Mouse (Mus musculus): ENCODE results near the gene Myadm.

Myadm gene

GRCm38 (mm10) chr7:3292791-3293190, 3.9 kb downstream of the Myadm start:
- H3K4me3 ChIP-seq (replicated peaks; ENCODE audit: low read length), result peak overlapping the region; percentile 83
- H3K36me3 ChIP-seq (ENCODE audit: insufficient read depth, low read length), result peaks cover 37% of the 10 kb centered on the region
- TF ChIP-seq POU5F1 (IDR thresholded peaks at IDR 0.05; ENCODE audit: borderline replicate concordance, low read length) (no peak), NANOG (IDR thresholded peaks at IDR 0.05; ENCODE audit: borderline replicate concordance, low read length) (no peak), CTCF (conservative IDR thresholded peaks at IDR 0.05; ENCODE audit: low read length) (no peak)
- no peaks in the 10 kb centered on the region for H3K9me3 ChIP-seq (ENCODE audit: low read length)
- no peaks in the 10 kb centered on the region for H3K27me3 ChIP-seq (ENCODE audit: insufficient read depth, low read length)
- peaks cover 76% of the 10 kb centered on the region for H3K4me1 ChIP-seq (replicated peaks; ENCODE audit: low read depth, low read length)

- H3K9me3 ChIP-seq (ENCODE audit: low read length), result no peaks in the 10 kb centered on the region
- peaks cover 57% of the 10 kb centered on the region for H3K36me3 ChIP-seq (ENCODE audit: insufficient read depth, low read length)
- H3K4me1 ChIP-seq (replicated peaks; ENCODE audit: low read depth, low read length), result peaks cover 84% of the 10 kb centered on the region
- no peak for TF ChIP-seq POU5F1 (IDR thresholded peaks at IDR 0.05; ENCODE audit: borderline replicate concordance, low read length)
- TF ChIP-seq CTCF (conservative IDR thresholded peaks at IDR 0.05; ENCODE audit: low read length), result no peak
- no peak for TF ChIP-seq NANOG (IDR thresholded peaks at IDR 0.05; ENCODE audit: borderline replicate concordance, low read length)
- no peak overlapping the region for H3K4me3 ChIP-seq (replicated peaks; ENCODE audit: low read length)
- H3K27me3 ChIP-seq (ENCODE audit: insufficient read depth, low read length), result no peaks in the 10 kb centered on the region
Measured at GRCm38 (mm10) chr7:3294794-3295193, 5.9 kb downstream of the Myadm start.

GRCm38 (mm10) chr7:3295321-3296110, 6.6 kb downstream of the Myadm start:
- Histone ChIP-seq H3K4me3 (replicated peaks; ENCODE audit: low read length) (no peak overlapping the region), H3K4me1 (replicated peaks; ENCODE audit: low read depth, low read length) (peaks cover 87% of the 10 kb centered on the region), H3K9me3 (ENCODE audit: low read length) (no peaks in the 10 kb centered on the region), H3K27me3 (ENCODE audit: insufficient read depth, low read length) (no peaks in the 10 kb centered on the region), H3K36me3 (ENCODE audit: insufficient read depth, low read length) (peaks cover 61% of the 10 kb centered on the region)
- TF ChIP-seq CTCF (conservative IDR thresholded peaks at IDR 0.05; ENCODE audit: low read length) (no peak), NANOG (IDR thresholded peaks at IDR 0.05; ENCODE audit: borderline replicate concordance, low read length) (no peak), POU5F1 (IDR thresholded peaks at IDR 0.05; ENCODE audit: borderline replicate concordance, low read length) (no peak)

GRCm38 (mm10) chr7:3296711-3297110, 7.8 kb downstream of the Myadm start:
- H3K36me3 ChIP-seq (ENCODE audit: insufficient read depth, low read length), result peaks cover 61% of the 10 kb centered on the region
- H3K4me1 ChIP-seq (replicated peaks; ENCODE audit: low read depth, low read length), result peaks cover 86% of the 10 kb centered on the region
- H3K4me3 ChIP-seq (replicated peaks; ENCODE audit: low read length), result peak overlapping the region; percentile 48
- H3K9me3 ChIP-seq (ENCODE audit: low read length), result no peaks in the 10 kb centered on the region
- TF ChIP-seq POU5F1 (IDR thresholded peaks at IDR 0.05; ENCODE audit: borderline replicate concordance, low read length) (no peak), NANOG (IDR thresholded peaks at IDR 0.05; ENCODE audit: borderline replicate concordance, low read length) (no peak), CTCF (conservative IDR thresholded peaks at IDR 0.05; ENCODE audit: low read length) (no peak)
- no peaks in the 10 kb centered on the region for H3K27me3 ChIP-seq (ENCODE audit: insufficient read depth, low read length)

- peaks cover 98% of the 10 kb centered on the region for H3K4me1 ChIP-seq (replicated peaks; ENCODE audit: low read depth, low read length)
- no peak for TF ChIP-seq NANOG (IDR thresholded peaks at IDR 0.05; ENCODE audit: borderline replicate concordance, low read length)
- no peak for TF ChIP-seq POU5F1 (IDR thresholded peaks at IDR 0.05; ENCODE audit: borderline replicate concordance, low read length)
- TF ChIP-seq CTCF (conservative IDR thresholded peaks at IDR 0.05; ENCODE audit: low read length), result peak; percentile 91
- H3K27me3 ChIP-seq (ENCODE audit: insufficient read depth, low read length), result peaks cover 5% of the 10 kb centered on the region; the same call in 1 of the 2 replicates
- no peaks in the 10 kb centered on the region for H3K9me3 ChIP-seq (ENCODE audit: low read length)
- H3K4me3 ChIP-seq (replicated peaks; ENCODE audit: low read length), result peak overlapping the region; percentile 14; the same call in 1 of the 2 replicates
- peaks cover 52% of the 10 kb centered on the region for H3K36me3 ChIP-seq (ENCODE audit: insufficient read depth, low read length)
Measured at GRCm38 (mm10) chr7:3299941-3300617, 11.2 kb downstream of the Myadm start.

GRCm38 (mm10) chr7:3300891-3301627, 12.2 kb downstream of the Myadm start:
- TF ChIP-seq CTCF (conservative IDR thresholded peaks at IDR 0.05; ENCODE audit: low read length) (no peak), POU5F1 (IDR thresholded peaks at IDR 0.05; ENCODE audit: borderline replicate concordance, low read length) (no peak), NANOG (IDR thresholded peaks at IDR 0.05; ENCODE audit: borderline replicate concordance, low read length) (no peak)
- H3K4me1 ChIP-seq (replicated peaks; ENCODE audit: low read depth, low read length), result peaks cover 98% of the 10 kb centered on the region
- H3K36me3 ChIP-seq (ENCODE audit: insufficient read depth, low read length), result peaks cover 44% of the 10 kb centered on the region
- H3K27me3 ChIP-seq (ENCODE audit: insufficient read depth, low read length), result peaks cover 5% of the 10 kb centered on the region; the same call in 1 of the 2 replicates
- no peaks in the 10 kb centered on the region for H3K9me3 ChIP-seq (ENCODE audit: low read length)
- peak overlapping the region; percentile 14; the same call in 1 of the 2 replicates for H3K4me3 ChIP-seq (replicated peaks; ENCODE audit: low read length)

GRCm38 (mm10) chr7:3301628-3302555, 13.0 kb downstream of the Myadm start:
- no peak for TF ChIP-seq CTCF (conservative IDR thresholded peaks at IDR 0.05; ENCODE audit: low read length)
- TF ChIP-seq NANOG (IDR thresholded peaks at IDR 0.05; ENCODE audit: borderline replicate concordance, low read length), result no peak
- no peak for TF ChIP-seq POU5F1 (IDR thresholded peaks at IDR 0.05; ENCODE audit: borderline replicate concordance, low read length)
- Histone ChIP-seq H3K9me3 (ENCODE audit: low read length) (no peaks in the 10 kb centered on the region), H3K4me1 (replicated peaks; ENCODE audit: low read depth, low read length) (peaks cover 95% of the 10 kb centered on the region), H3K4me3 (replicated peaks; ENCODE audit: low read length) (peak overlapping the region; percentile 82), H3K27me3 (ENCODE audit: insufficient read depth, low read length) (peaks cover 5% of the 10 kb centered on the region; the same call in 1 of the 2 replicates), H3K36me3 (ENCODE audit: insufficient read depth, low read length) (peaks cover 41% of the 10 kb centered on the region)

All from E14TG2a.4 (cell line).